Mouse (Mus musculus): ENCODE data around the gene Trabd2b.

- TF ChIP-seq CTCF (IDR thresholded peaks at IDR 0.05) (no peak), EP300 (IDR thresholded peaks at IDR 0.05; ENCODE audit: insufficient read depth, low read depth, low read length) (no peak)
These were observed 93.8 kb downstream of the Trabd2b start for GRCm38 (mm10) chr4:114500317-114500716.

All from heart, adult 2 months (tissue).